Mouse (Mus musculus) embryonic facial prominence, embryonic 13.5 days (tissue): ENCODE results near the gene Pbxip1. TPM values are rescaled to one million over a fixed set of nuclear protein-coding genes. Genes with fewer than 3 reads are reported as not detected.

Experiments
- ATAC-seq: fragments of 200-750 bp; cut with Nextera tagmentation; 2 replicates; pipeline ENCODE4 v1.8.0; 2017; ENCODE audit warnings: low read depth; ENCODE audit not compliant: insufficient number of reproducible peaks, insufficient read depth, low FRiP score, low TSS enrichment
- H3K27ac ChIP-seq: fragments of 300-500 bp; sonication (generic); 2 replicates; pipeline ENCODE4 v1.5.1; 2015; ENCODE audit warnings: moderate library complexity, mild to moderate bottlenecking, inconsistent platforms
- H3K27me3 ChIP-seq: fragments of 300-500 bp; sonication (generic); 2 replicates; pipeline ENCODE4 v1.6.1; 2015; ENCODE audit warnings: mild to moderate bottlenecking, inconsistent platforms
- H3K36me3 ChIP-seq: fragments of 300-500 bp; sonication (generic); 2 replicates; pipeline ENCODE4 v1.6.1; 2015; ENCODE audit warnings: mild to moderate bottlenecking, inconsistent platforms
- H3K4me1 ChIP-seq: fragments of 300-500 bp; sonication (generic); 2 replicates; pipeline ENCODE4 v1.6.1; 2015; ENCODE audit warnings: inconsistent platforms
- H3K4me2 ChIP-seq: fragments of 300-500 bp; sonication (generic); 2 replicates; pipeline ENCODE4 v1.6.1; 2015; ENCODE audit warnings: moderate library complexity, mild to moderate bottlenecking, inconsistent platforms
- H3K4me3 ChIP-seq: fragments of 300-500 bp; sonication (generic); 2 replicates; pipeline ENCODE4 v1.5.1; 2015; ENCODE audit warnings: mild to moderate bottlenecking, inconsistent platforms
- H3K9ac ChIP-seq: fragments of 300-500 bp; sonication (generic); 2 replicates; pipeline ENCODE4 v1.6.1; 2015; ENCODE audit warnings: mild to moderate bottlenecking, inconsistent platforms
- H3K9me3 ChIP-seq: fragments of 300-500 bp; sonication (generic); 2 replicates; pipeline ENCODE4 v1.6.1; 2016; ENCODE audit warnings: inconsistent platforms
- WGBS: fragments of 180-500 bp; shearing (Covaris S2); methylation state at CpG from one replicate; pipeline ENCODE4 v1.1.7; 2015; ENCODE audit warnings: mixed read lengths; 5-methylcytosine and 5-hydroxymethylcytosine counted together
- polyA plus RNA-seq: library from polyadenylated mRNA; unstranded; fragments of >200 nt; fragmentation: Nextera tagmentation; extraction: Ambion mirVana; gene quantifications from 2 replicates; pipeline ENCODE4 v1.2.1, GENCODE M21; 2015

The Pbxip1 gene
- polyA plus RNA-seq, 1 experiment from 2014 or later: 27.7 TPM

GRCm38 (mm10) chr3:89411490-89412393 is 24.8 kb upstream of the Pbxip1 start, which contains the start of gene Flad1:
Gene Flad1, minus strand, starts transcription at chr3:89411870.
- Histone ChIP-seq H3K4me1 (peaks cover 13% of the 10 kb centered on the region), H3K4me2 (peak within 1 kb of the TSS; percentile 68), H3K36me3 (peaks cover 42% of the 10 kb centered on the region), H3K4me3 (peak within 1 kb of the TSS; percentile 53), H3K9ac (peak within 1 kb of the TSS; percentile 69), H3K27ac (no peak within 1 kb of the TSS), H3K27me3 (no peaks in the 10 kb centered on the region), H3K9me3 (no peaks in the 10 kb centered on the region)
- peak; percentile 100 for ATAC-seq
- WGBS: 6% methylated on average over 28 of the region's 28 CpGs

- H3K9ac ChIP-seq: no peak overlapping the region
- peaks cover 26% of the 10 kb centered on the region for H3K36me3 ChIP-seq
- H3K4me1 ChIP-seq: peaks cover 28% of the 10 kb centered on the region
- peak overlapping the region; percentile 89; the same call in 1 of the 2 replicates for H3K4me2 ChIP-seq
- no peaks in the 10 kb centered on the region for H3K27me3 ChIP-seq
- WGBS: 96% methylated on average over 8 of the region's 8 CpGs
- no peak overlapping the region for H3K27ac ChIP-seq
- H3K9me3 ChIP-seq: no peaks in the 10 kb centered on the region
- no peak overlapping the region for H3K4me3 ChIP-seq
- no peak for ATAC-seq
These were observed 20.3 kb upstream of the Pbxip1 start for GRCm38 (mm10) chr3:89416158-89416557.

DNA sequence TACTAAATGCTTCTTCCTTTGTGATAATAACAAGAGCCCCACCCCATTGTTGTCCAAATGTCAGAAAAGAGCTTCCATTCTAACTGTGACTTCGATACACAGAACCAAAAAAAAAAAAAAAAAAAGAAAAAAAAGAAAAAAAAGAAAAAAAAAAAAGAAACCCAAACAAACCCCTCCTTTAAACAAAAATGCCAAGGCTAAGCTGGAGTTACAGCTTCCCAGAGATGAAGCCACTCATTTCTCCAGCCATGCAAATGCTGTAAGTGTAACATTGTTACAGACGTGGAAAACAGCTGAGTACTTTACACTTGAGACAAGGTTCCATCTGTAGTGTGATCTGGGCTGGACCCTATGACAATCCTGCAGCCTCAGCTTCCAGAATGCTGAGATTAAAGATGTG is 19.4 kb upstream of the Pbxip1 start:
- peak overlapping the region; percentile 89 for H3K4me2 ChIP-seq
- ATAC-seq: no peak
- peak overlapping the region; percentile 72 for H3K9ac ChIP-seq
- 27% methylated on average over 2 of the region's 2 CpGs for WGBS
- H3K36me3 ChIP-seq: peaks cover 26% of the 10 kb centered on the region
- no peaks in the 10 kb centered on the region for H3K9me3 ChIP-seq
- H3K27me3 ChIP-seq: no peaks in the 10 kb centered on the region
- peaks cover 37% of the 10 kb centered on the region for H3K4me1 ChIP-seq
- H3K27ac ChIP-seq: peak overlapping the region; percentile 86; the same call in 1 of the 2 replicates
- peak overlapping the region; percentile 52 for H3K4me3 ChIP-seq

GRCm38 (mm10) chr3:89417840-89418169 is 18.7 kb upstream of the Pbxip1 start:
- Histone ChIP-seq H3K27me3 (no peaks in the 10 kb centered on the region), H3K4me1 (peaks cover 43% of the 10 kb centered on the region), H3K4me2 (peak overlapping the region; percentile 89), H3K9ac (peak overlapping the region; percentile 72), H3K4me3 (peak overlapping the region; percentile 52), H3K36me3 (peaks cover 26% of the 10 kb centered on the region), H3K9me3 (no peaks in the 10 kb centered on the region), H3K27ac (peak overlapping the region; percentile 86)
- ATAC-seq: peak; percentile 54; the same call in 1 of the 2 replicates
- under 1% methylated on average over 20 of the region's 20 CpGs for WGBS

DNA sequence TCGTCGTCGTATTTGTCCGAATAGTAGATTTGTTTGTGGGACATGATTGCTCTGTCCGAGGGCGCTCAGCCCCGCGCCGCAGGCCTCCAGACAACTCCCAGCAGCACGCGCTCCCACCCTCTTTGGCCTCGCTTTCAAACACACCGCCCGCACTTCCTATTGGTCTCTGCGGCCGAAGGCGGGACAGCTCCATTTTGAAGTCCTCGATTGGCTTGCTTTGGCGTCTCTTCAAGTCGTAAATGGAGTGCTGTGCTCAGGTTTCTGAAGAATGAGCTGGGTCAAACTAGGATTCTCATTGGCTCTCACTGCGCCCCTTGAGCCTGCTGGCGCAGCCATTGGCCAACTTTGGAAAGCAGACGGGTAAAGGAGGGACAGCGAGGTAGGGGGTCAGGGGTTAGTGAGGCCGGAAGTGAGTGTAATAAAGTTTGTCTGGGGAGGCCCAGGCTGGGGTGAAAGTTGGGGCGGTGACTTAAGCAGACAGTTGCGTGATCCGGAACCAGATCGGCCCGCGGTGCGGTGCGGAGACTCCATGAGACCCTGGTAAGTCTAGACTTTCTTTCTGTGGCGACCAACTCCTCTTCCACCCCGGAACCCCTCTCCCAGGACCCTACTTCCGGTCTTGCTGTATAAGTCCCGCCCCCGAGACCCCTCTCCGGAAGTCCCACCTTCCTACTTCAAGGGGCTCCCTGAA is 18.2 kb upstream of the Pbxip1 start, which contains the start of the genes Cks1b and Shc1:
TSS of gene Cks1b (minus strand) at position 214 of the 691 bp plus-strand sequence.
TSS of gene Shc1 (plus strand) at position 274 of the 691 bp plus-strand sequence.
- Histone ChIP-seq H3K27me3 (no peaks in the 10 kb centered on the region), H3K36me3 (peaks cover 27% of the 10 kb centered on the region), H3K4me3 (peak within 1 kb of the TSS; percentile 52), H3K27ac (peak within 1 kb of the TSS; percentile 98), H3K4me1 (peaks cover 48% of the 10 kb centered on the region), H3K9me3 (no peaks in the 10 kb centered on the region), H3K4me2 (peak within 1 kb of the TSS; percentile 89), H3K9ac (peak within 1 kb of the TSS; percentile 76)
- under 1% methylated on average over 39 of the region's 39 CpGs for WGBS
- peak; percentile 89 for ATAC-seq

- Histone ChIP-seq H3K36me3 (peaks cover 31% of the 10 kb centered on the region), H3K27ac (peak overlapping the region; percentile 98), H3K27me3 (no peaks in the 10 kb centered on the region), H3K9me3 (no peaks in the 10 kb centered on the region), H3K9ac (peak overlapping the region; percentile 76), H3K4me2 (peak overlapping the region; percentile 89), H3K4me1 (peaks cover 54% of the 10 kb centered on the region), H3K4me3 (peak overlapping the region; percentile 52)
- under 1% methylated on average over 16 of the region's 16 CpGs for WGBS
- ATAC-seq: no peak
These were observed 17.6 kb upstream of the Pbxip1 start for GRCm38 (mm10) chr3:89418861-89419250.

- peak overlapping the region; percentile 52 for H3K4me3 ChIP-seq
- ATAC-seq: no peak
- H3K27ac ChIP-seq: peak overlapping the region; percentile 98
- peak overlapping the region; percentile 76 for H3K9ac ChIP-seq
- H3K9me3 ChIP-seq: no peaks in the 10 kb centered on the region
- WGBS: 2% methylated on average over 9 of the region's 9 CpGs
- H3K4me2 ChIP-seq: peak overlapping the region; percentile 89
- no peaks in the 10 kb centered on the region for H3K27me3 ChIP-seq
- H3K4me1 ChIP-seq: peaks cover 57% of the 10 kb centered on the region
- peaks cover 31% of the 10 kb centered on the region for H3K36me3 ChIP-seq
These were observed 16.9 kb upstream of the Pbxip1 start for GRCm38 (mm10) chr3:89419571-89419970.

DNA sequence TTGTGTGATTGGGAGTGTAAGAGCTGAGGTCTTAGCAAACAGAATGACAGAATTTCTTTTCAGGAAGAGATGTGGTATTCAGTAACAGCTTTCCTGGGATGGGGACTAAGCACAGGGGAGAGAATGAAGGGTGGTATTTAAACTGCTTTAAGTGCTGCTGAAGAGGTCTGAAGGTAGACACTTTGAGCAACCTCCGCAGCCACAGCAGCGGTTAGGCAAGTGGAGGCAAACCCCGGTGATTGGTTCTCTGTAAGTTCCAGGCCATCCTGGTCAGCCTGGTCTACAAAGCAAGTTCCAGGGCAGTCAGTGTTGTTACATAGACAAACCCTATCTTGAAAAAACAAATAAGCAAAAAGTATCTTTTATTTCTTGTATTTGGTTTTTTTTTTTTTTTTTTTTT is 16.5 kb upstream of the Pbxip1 start:
- H3K4me1 ChIP-seq: peaks cover 57% of the 10 kb centered on the region
- peak overlapping the region; percentile 52 for H3K4me3 ChIP-seq
- H3K27me3 ChIP-seq: no peaks in the 10 kb centered on the region
- H3K9ac ChIP-seq: peak overlapping the region; percentile 76
- peak overlapping the region; percentile 89 for H3K4me2 ChIP-seq
- 19% methylated on average over 3 of the region's 3 CpGs for WGBS
- H3K36me3 ChIP-seq: peaks cover 31% of the 10 kb centered on the region
- no peaks in the 10 kb centered on the region for H3K9me3 ChIP-seq
- H3K27ac ChIP-seq: peak overlapping the region; percentile 98
- no peak for ATAC-seq

DNA sequence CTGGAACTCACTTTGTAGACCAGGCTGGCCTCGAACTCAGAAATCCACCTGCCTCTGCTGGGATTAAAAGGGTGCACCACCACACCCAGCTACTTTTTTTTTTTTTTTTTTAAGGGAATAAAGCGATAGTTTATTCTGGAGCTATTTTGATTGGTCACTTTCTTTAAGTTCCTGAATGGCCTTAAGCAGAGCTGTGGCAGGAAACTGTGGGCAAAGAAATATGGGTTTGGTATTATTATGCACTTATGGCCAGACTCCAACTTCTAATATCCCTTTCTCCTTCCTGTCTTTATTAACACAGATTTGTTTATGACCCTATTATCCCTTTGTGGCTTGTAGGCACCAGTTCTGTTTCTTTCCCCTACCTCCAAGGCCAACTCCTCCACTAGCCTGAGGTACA is 16.1 kb upstream of the Pbxip1 start:
- peak overlapping the region; percentile 84 for H3K27ac ChIP-seq
- peaks cover 30% of the 10 kb centered on the region for H3K36me3 ChIP-seq
- H3K4me2 ChIP-seq: peak overlapping the region; percentile 89
- H3K9ac ChIP-seq: peak overlapping the region; percentile 81; the same call in 1 of the 2 replicates
- H3K4me1 ChIP-seq: peaks cover 57% of the 10 kb centered on the region
- WGBS: 53% methylated on average over 2 of the region's 2 CpGs
- H3K4me3 ChIP-seq: peak overlapping the region; percentile 53
- no peaks in the 10 kb centered on the region for H3K27me3 ChIP-seq
- ATAC-seq: no peak
- H3K9me3 ChIP-seq: no peaks in the 10 kb centered on the region

GRCm38 (mm10) chr3:89421002-89421774 is 15.3 kb upstream of the Pbxip1 start:
- Histone ChIP-seq H3K9ac (peak overlapping the region; percentile 81), H3K27ac (peak overlapping the region; percentile 84), H3K4me2 (peak overlapping the region; percentile 89), H3K4me1 (peaks cover 57% of the 10 kb centered on the region), H3K27me3 (no peaks in the 10 kb centered on the region), H3K9me3 (no peaks in the 10 kb centered on the region), H3K4me3 (peak overlapping the region; percentile 53), H3K36me3 (peaks cover 27% of the 10 kb centered on the region)
- peak; percentile 74 for ATAC-seq
- 2% methylated on average over 11 of the region's 11 CpGs for WGBS
